In the genomic region with DNA sequence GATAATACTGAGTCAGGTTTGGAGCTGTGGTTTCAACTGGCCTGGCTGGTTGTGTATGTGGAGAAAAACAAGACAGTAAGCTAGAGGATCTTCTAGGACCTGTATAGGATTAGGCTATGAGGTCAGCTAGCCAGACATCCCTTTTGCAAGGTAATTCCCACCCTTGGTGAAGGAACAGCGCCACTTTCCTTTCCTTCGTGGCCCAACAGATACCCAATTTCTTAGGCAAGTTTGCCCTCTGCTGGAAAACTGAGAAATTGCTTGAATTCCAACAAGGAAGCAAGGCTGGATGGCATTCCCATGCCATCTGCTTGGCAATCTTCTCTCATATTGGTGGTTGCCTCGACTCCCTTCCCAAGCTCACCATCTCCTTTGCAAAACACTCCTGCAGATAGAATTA, we compare ENCODE assay signal across 10 mouse cellular contexts.
DNase-seq lines count a peak whose midpoint lies in the region; ATAC-seq lines count a peak whose summit lies in the region.
"Had no signal": no experiment of that assay in that cellular context is flagged by ENCODE, and none has a peak within 500 bp of the region (broad histone marks: within the 10 kb centered on the region; RNA-seq: fewer than 3 reads in every experiment).

No protein-coding gene starts in this region.

- no peak overlapping the region for H3K27ac ChIP-seq in hindbrain, embryonic 15.5 days (replicated peaks)
- H3K27ac ChIP-seq in midbrain, embryonic 13.5 days = no peak overlapping the region
- H3K27ac ChIP-seq: embryonic facial prominence, embryonic 12.5 days had no signal

- no peak overlapping the region for H3K4me3 ChIP-seq in hindbrain, embryonic 15.5 days
- H3K4me3 ChIP-seq in midbrain, embryonic 13.5 days (replicated peaks) = no peak overlapping the region
- H3K4me3 ChIP-seq: embryonic facial prominence, embryonic 12.5 days; myocyte had no signal

- H3K36me3 ChIP-seq in hindbrain, embryonic 15.5 days = 0 out of 2 replicates have a peak, but pooled peaks cover 6% of the 10 kb centered on the region
- H3K36me3 ChIP-seq in midbrain, embryonic 13.5 days = 0 out of 2 replicates have a peak, but pooled peaks cover 3% of the 10 kb centered on the region
- H3K36me3 ChIP-seq: embryonic facial prominence, embryonic 12.5 days had no signal

- ATAC-seq in hindbrain, embryonic 15.5 days (ENCODE audit: low FRiP score, low read depth) = peak; percentile 69; the same call in 1 of the 2 replicates
- ATAC-seq in midbrain, embryonic 13.5 days = peak; percentile 54; the same call in 1 of the 2 replicates

- no peak overlapping the region for H3K9ac ChIP-seq in hindbrain, embryonic 15.5 days
- no peak overlapping the region for H3K9ac ChIP-seq in midbrain, embryonic 13.5 days (replicated peaks)
- H3K9ac ChIP-seq: embryonic facial prominence, embryonic 12.5 days had no signal

- H3K4me2 ChIP-seq in hindbrain, embryonic 15.5 days = no peak overlapping the region
- H3K4me2 ChIP-seq in midbrain, embryonic 13.5 days (replicated peaks) = no peak overlapping the region
- H3K4me2 ChIP-seq: embryonic facial prominence, embryonic 12.5 days had no signal

- 0 out of 2 replicates have a peak, but pooled peaks cover 3% of the 10 kb centered on the region for H3K27me3 ChIP-seq in hindbrain, embryonic 15.5 days
- H3K27me3 ChIP-seq in midbrain, embryonic 13.5 days = 0 out of 2 replicates have a peak, but pooled peaks cover 8% of the 10 kb centered on the region

- no peaks in the 10 kb centered on the region for H3K9me3 ChIP-seq in hindbrain, embryonic 15.5 days
- H3K9me3 ChIP-seq in midbrain, embryonic 13.5 days = no peaks in the 10 kb centered on the region
- H3K9me3 ChIP-seq: embryonic facial prominence, embryonic 12.5 days had no signal

- 4% methylated on average over 3 of the region's 3 CpGs for WGBS in hindbrain, embryonic 15.5 days
- 11% methylated on average over 3 of the region's 3 CpGs for WGBS in midbrain, embryonic 13.5 days

- peaks cover 28% of the 10 kb centered on the region for H3K4me1 ChIP-seq in hindbrain, embryonic 15.5 days (replicated peaks)
- peaks cover 21% of the 10 kb centered on the region for H3K4me1 ChIP-seq in midbrain, embryonic 13.5 days (replicated peaks)

- DNase-seq in 3T3-L1 (ENCODE audit: low read depth, low spot score) (peak; percentile 84), MN1 (ENCODE audit: low spot score) (peak; percentile 79)
- peak; percentile 58 for DNase-seq in embryo, embryonic 9.5 days (ENCODE audit: extremely low spot score)
- DNase-seq in layer of hippocampus, postnatal 36 days = peak; percentile 49 to 64
- DNase-seq in natural killer cell, adult 2 months (ENCODE audit: low spot score in 2 of 2) = no peak
- DNase-seq in urinary bladder, postnatal 36 days (ENCODE audit: low spot score in 2 of 2) = no peak

Comparison
In these comparisons a context has a peak if more than half of its experiments do, and no peak if none do; other contexts are left out.
1. DNase-seq: peak in 3T3-L1 (single experiment), MN1 (single experiment), embryo, embryonic 9.5 days (single experiment) and layer of hippocampus, postnatal 36 days (2 of 2); none in natural killer cell, adult 2 months (0 of 2) and urinary bladder, postnatal 36 days (0 of 2).